Mouse (Mus musculus) thymus, postnatal 14 days (tissue): ENCODE results near the gene Midn.

Experiments
- DNase-seq: peaks from one replicate; pipeline ENCODE4 v3.0.0; 2021

Gene Midn

DNA sequence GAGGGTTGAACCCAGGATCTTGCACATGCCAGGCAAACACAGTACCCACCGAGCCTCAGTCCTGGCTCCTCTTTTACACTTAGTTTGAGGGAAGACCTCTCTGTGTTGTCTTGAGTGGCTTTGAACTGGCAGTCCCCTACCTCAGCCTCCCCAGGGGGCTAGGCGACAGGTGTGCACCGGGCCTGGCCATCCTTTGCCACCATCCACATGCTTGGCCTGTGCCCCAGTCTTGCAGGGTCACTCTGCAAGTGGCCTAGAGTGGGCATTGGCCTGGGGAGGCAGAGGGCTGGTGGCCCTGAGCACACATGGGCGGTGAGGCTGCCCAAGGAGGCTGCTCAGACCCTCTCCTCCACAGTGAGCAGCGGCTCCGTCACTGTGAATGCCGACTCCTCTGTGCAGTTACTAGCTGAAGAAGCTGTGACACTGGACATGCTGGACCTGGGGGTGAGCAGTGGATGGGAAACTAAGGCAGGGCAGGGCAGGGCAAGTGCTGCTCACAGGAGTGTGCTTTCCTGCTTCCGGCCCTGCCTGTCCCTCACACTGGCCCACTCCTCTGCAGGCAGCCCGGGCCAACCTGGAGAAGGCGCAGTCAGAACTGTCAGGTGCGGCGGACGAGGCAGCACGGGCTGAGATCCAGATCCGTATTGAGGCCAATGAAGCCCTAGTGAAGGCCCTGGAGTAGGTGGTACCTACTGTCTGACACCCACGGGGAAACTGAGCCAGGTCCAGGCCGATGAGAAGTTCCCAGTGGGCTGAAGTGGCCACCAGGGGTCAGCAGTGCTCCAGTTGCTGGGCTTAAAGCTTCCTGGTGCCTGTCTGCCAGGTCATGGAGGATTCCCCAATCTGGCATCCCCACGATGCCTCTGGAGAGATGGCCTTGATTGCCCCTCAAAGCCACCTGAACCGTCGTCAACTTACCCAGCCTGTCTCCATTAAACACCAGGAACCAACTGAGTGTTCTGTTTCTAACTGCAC lies 2.9 kb upstream of the Midn start:
- peak; percentile 83 for DNase-seq

DNA sequence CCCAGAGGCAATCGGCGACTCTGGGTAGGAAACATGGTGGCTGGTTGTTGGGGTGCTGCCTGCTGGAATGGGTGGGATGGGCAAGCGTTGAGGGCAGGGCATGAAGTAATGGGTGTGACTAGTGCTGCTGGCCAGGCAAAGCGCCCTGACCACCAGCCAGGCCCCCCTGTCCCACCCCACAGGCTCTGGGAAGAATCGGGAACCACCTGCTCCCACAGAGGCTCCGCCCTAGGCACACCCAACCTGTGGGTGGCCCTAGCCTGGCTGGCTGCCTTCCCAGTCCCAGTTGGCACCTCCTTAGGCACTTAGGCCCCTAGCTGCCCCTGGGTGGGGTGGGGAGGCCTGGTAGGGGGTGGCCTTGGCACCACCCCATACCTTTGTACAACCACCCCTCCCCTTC lies 2.2 kb upstream of the Midn start:
- no peak for DNase-seq

- DNase-seq: no peak
These were observed 1.5 kb upstream of the Midn start for GRCm38 (mm10) chr10:80146568-80147011.

DNA sequence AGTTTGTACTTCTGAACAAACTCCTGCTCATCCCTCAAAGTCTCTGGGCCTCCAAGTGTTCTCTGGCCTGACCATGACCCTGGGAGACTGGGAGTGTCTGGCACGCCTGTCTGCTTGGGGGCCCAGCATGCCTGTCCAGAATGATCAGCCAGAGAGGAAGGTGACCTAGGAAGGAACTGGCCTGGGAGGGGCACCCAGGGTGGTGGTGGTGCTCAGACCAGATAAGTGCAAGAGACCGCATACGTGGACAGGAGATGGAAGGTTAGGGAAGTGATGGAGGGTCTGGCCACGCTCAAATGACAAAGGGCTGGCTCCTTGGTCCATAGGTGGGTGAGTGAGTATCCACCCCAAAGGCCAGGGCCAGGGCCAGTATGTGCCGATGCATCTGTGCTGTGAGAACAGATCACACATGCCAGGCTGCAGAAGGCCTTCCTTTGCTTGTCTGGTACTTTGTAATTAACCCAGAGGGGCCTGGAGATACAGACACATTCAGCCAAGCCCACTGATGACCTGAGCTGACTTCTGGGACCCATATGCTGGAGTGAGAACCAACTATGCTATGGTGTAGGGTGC lies 840 bp upstream of the Midn start:
- DNase-seq: no peak

- DNase-seq: peak; percentile 96
These were observed 678 bp downstream of the Midn start for GRCm38 (mm10) chr10:80148610-80149290.

DNA sequence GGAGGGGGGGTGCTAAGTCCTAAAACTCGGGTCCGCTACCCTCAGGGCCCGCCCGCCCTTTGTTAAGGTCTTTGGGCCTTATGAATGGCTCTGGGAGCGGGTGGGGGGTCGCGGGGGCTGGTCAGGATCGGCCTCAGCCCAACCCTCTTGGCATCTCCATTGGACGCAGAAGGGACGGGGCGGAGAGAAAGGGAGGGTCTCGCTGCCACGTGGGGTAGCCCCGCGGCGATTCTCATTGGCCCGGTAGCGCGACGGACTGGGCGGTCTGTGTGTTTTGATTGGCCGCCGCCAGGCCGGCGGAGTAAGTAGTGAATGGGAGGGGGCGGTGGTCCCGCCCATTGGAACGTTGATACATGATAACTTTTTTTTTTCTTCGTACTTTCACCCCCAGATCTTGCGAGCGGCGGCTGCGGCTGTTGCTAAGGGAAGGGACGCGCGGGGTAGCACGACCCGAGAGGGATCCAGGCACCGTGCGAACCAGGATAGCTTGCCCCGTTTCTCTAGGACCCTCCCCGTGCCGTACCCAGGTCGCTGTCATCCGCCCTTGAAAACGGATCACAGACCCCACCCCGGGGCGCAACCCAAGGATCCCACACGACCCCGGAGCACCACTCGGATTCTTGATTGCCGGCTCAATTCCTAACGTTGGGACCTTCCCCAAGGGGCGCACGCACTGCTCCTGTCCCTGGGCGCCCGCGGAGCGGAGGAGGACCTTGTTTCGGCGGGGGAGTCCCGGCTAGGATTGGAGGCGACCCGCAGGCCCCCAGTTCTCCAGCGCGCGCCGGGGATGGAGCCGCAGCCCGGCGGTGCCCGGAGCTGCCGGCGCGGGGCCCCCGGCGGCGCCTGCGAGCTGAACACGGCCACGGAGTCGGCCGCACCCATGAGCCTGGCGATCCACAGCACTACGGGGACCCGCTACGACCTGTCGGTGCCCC lies 1.5 kb downstream of the Midn start:
- DNase-seq: peak; percentile 98

DNA sequence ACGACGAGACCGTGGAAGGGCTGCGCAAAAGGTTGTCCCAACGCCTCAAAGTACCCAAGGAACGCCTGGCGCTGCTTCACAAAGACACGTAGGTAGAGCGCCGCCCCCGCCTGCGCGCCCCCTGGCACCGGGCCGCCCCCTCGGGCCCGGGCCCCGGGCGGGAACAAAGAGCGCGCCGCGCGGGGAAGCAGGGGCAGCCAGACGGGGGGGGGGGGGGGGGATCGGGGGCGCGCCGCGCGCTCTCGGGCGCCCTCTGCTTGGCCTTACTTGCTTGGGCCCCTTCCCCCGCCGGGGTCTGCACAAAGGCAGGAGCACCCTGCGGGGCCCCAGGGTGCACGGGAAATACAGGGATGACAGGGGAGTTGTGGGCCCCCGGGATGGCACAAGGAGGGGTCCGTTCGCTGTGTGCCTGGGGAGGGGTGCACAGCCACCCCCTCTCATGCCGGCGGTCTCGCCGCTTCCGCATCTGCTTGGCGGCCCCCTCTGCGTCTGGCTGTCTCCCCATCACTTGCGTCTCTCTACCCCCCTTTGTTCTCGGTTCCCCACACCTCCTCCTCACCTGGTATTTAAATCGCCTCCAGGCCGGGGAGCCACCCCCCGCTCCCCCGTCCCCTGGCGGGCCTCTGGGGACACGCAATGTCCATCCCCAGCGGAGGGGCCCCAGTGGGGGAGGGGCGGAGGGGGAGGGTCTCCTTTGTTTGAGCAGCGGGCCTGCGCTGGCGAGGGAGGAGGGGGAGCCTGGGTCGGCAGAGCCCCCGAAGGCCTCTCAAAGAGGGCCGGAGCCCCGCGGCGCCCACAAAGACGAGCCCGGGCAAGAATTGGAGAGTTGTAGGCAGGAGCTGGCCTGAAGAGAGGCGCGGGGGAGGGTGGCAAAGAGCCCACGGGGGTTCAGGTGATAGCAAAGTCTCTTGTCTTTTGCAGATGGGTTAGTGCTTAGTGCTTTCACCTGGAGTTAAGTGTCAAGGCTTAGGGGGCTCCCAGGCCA lies 2.4 kb downstream of the Midn start:
- DNase-seq: peak; percentile 91

GRCm38 (mm10) chr10:80151211-80152034 lies 3.4 kb downstream of the Midn start:
- DNase-seq: peak; percentile 79

DNA sequence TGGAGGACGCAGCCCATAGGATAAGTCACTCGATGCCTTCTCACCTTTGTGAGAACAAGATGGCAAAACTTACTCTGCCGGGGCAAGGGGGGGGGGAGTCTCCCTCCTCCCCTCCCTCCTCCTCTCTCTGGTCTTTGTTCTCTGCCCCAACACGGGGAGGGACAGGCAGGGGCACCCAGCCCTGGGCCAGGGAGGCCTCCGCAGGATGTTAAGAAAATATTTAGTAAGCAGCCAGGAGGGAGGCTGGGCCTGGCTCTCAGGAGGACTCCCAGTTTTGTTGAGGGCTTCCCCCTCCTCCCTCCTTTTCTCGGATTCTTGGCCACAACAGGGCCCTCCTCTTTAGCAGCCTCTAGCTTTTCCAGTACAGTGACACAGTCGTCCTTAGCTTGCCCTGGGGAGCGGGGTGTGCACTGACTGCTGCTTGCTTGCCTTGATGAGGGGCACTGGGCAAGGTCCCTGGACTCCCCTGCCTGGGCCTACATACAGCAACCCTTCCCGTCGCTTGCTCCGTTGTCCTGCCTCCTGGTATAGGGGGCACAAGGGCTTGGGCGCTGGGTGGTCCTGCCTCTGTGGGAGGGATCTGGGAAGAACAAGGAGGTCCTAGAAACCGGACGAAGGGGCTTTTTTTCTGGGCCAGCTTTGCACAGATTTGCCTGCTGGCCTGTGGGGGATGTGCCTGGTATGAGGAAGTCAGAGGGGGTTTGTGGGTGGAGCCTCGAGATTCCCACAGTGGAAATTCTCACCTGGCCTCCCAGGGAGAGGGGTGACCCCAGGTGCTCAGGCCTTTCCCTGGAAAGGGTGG lies 4.2 kb downstream of the Midn start:
- DNase-seq: peak; percentile 58

GRCm38 (mm10) chr10:80152873-80153260 lies 4.8 kb downstream of the Midn start:
- peak; percentile 42 for DNase-seq

DNA sequence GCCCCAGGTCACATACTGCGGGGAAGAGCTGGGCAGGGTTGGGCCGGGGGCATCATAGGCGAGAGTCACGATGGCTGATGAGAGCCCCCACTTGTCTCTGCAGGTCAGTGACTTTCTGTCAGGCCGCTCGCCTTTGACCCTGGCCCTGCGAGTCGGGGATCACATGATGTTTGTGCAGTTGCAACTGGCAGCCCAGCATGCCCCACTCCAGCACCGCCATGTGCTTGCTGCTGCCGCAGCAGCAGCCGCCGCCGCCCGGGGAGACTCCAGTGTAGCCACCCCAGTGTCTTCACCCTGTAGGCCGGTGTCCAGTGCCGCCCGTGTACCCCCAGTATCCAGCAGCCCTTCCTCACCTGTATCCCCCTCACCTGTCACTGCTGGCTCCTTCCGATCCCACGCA lies 5.6 kb downstream of the Midn start:
- no peak for DNase-seq

GRCm38 (mm10) chr10:80154384-80154783 lies 6.3 kb downstream of the Midn start:
- DNase-seq: no peak

DNA sequence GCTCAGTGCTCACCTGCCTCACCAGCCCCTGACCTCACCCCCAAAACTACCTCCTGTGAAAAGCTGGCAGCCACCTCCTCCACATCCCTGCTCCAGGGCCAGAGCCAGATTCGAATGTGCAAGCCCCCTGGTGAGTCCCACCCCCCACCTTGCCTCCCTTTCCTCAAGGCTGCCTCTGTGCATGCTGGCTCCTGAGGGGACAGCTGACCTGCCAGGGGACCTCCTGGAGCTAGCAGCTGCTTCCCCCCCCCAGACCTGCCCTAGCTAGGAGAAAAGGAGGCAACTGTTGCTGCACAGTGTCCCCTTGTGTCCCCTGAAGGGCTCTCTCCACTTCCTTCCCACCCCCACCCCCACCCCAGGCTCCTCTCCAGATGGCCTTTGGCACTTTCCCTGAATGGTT lies 7.2 kb downstream of the Midn start:
- DNase-seq: no peak

DNA sequence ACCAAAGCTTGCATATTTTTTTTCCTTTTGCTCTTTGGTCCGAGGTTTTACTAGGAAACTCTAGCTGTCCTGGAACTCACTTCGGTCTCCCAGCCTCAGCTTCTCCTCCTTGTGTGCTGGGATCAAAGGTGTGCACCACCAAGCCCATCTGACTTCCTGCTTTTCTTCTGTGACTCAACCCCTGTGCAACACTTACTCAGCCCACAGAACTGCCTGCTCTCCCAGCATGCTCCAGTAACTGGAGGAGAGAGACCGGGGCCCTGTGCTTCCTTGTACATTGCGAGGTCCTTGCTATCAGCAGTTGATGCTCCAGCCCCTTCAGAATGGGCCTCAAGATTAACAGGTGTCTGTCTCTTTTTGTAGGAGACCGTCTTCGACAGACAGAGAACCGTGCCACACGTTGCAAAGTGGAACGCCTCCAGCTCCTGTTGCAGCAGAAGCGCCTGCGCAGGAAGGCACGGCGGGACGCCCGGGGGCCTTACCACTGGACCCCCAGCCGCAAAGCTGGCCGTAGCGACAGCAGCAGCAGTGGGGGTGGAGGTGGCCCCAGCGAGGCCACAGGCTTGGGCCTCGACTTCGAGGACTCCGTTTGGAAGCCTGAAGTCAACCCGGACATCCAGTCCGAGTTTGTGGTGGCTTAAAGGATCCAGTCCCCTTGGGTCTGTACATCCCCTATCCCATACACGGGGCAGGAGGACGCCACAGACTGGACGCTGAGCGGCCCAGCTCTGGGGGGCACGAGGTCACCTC lies 8.1 kb downstream of the Midn start:
- no peak for DNase-seq

- DNase-seq: no peak
These were observed 8.6 kb downstream of the Midn start for GRCm38 (mm10) chr10:80156752-80157053.

DNA sequence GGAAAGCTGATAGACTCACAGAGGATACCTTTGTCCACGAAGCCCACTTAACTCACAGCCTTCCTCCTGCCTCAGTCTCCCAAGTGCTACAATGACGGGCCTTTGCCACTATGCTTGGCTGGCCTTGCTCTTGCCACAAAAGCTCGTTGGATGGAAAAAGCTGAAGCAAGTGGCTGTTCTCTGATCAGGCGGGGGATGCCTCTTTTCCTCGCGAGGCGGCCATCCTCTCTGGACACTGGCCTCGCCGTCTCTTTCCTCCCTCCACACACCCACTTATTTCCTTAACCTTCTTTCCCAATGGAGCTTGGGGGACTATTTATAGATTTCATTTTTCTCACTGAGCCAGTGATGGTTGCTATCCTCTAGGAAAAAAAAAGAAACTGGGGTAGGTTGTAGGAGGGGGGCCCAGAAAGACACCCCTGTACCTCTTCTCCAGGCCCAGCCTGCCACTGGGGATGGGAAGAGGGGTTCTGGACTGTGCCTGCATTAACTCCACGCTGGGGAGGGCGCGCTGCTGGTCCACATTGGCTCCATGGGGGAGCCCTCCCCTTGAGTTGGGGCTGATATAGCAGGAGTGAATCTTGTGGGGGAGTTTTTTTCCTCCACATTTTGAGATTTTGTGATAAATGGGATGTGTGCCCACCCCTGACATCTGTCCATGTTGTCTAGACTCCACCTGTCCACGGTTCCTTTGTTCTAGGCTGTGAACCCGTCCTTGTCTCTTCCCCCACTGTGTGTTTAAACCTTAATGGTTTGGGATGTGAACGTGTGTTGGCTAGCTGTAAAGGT lies 9.3 kb downstream of the Midn start:
- DNase-seq: no peak

DNA sequence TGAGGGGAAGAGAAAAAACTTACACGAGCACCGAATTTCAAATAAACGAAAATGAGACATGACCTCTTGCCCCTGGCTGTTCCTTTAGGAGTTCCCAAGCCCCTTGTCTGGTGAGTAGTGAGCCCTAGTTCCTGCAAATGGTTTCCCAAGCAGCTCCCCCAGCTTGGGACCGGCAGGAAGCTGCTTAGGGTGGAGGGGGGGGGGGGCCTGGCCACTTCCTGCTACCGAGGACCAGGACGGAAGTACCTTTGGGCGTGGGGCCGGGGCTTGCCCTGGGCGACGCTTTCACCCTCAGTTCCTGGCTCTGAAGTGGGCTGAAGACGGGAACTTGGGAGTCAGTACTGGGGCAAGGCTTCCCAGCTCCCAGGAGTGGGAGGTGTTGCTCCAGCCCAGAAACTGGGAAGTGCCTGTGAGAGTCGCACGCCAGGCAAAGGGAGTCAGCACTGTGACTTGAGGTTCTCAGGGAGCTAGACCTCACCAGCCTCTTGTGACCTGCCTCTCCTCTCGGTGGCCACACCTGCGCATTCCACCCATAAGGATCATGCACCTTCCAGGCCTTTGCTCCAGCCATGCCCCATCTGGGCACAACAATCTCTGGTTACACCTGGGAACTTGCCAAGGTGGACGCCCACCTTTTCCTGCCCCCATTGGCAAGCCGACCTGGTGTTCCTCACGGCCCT lies 10.4 kb downstream of the Midn start:
- peak; percentile 81 for DNase-seq
